Mouse (Mus musculus) bone marrow macrophage, adult 2 months (primary cell): ENCODE results near the gene Cipc.
A peak's percentile ranks its signal among the peaks of the same experiment; 100 is the strongest.

Source experiments
- CTCF ChIP-seq: IDR thresholded peaks from 2 replicates; pipeline ENCODE4 v1.5.1; 2012; ENCODE audit warnings: low read depth, mild to moderate bottlenecking, low read length, moderate library complexity
- POLR2A ChIP-seq: IDR thresholded peaks from 2 replicates; pipeline ENCODE4 v1.6.1; 2012; ENCODE audit warnings: mild to moderate bottlenecking, low read depth, low read length, borderline replicate concordance

- TF ChIP-seq CTCF, result peak; percentile 65
- no peak for TF ChIP-seq POLR2A
Measured at GRCm38 (mm10) chr12:86976511-86977168, 29.8 kb downstream of the Cipc start.
